Mouse (Mus musculus): ENCODE data around the gene Nags.

Gene Nags

DNA sequence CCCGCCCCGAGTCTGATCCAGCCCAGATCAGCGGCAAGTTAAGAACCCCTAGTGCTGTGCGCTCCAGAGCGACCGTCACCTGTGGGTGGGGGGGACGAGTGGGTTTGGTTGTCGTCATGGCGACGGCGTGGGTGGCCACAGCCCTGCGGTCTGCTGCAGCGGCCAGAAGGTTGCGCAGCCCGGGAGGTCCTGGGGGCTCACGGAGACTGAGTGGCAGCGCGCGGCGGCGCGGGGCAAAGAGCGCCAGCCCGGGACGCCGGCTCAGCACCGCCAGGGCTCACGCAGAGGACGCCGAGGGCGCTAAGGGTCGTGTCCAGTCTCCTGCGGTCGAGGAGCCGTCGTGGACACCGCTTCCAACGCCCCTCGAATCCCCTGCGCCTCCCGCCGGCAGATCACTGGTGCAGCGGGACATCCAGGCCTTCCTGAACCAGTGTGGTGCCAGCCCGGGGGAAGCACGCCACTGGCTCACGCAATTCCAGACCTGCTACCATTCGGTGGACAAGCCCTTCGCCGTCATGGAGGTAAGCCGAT is at the start of gene Nags:
TSS of gene Nags (plus strand) at position 43 of the 531 bp plus-strand sequence.
- in situ Hi-C loops (cut with MboI, MseI) = no loop called here

DNA sequence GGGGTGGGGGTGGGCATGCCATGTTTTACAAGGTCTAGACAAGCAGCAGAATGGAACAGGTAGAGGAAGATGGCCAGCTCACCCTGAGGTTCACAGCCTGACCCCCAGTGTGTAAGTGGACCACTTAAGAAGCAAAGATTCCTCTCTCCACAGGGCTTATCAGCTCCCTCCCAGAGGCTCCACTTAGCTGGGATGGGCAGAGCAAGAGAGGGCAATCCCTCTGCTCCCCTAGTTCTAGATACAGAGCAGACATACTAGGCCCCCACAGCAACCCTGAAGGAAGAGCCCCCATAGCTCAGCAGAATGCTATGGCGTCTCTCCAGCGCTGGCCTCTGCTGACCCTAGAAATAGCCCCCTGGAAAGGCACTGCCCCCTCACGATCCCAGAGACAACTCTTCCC is 49.6 kb upstream of the Nags start:
- in situ Hi-C loops (cut with MboI, MseI) = no loop called here

DNA sequence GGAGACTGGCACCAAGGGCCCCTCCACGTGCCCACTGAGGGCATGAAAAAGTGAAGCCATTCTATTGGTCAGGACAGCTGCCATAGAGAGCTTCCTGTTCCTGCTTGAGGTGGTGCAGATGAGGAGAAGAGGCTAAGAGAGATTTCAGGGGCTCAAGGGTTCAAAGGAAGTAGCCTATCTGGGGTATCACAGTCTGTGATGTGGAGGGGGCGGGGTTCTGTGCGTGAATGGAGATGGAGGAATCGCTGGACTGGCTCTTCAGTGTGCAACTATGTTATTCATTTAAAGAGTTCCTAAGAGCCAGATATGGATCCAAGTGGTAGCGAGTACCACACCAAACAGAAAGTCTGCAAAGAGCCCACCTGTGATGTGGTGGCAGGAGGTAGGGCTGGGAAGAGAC is 48.9 kb upstream of the Nags start:
- in situ Hi-C loops (cut with MboI, MseI) = no loop called here

DNA sequence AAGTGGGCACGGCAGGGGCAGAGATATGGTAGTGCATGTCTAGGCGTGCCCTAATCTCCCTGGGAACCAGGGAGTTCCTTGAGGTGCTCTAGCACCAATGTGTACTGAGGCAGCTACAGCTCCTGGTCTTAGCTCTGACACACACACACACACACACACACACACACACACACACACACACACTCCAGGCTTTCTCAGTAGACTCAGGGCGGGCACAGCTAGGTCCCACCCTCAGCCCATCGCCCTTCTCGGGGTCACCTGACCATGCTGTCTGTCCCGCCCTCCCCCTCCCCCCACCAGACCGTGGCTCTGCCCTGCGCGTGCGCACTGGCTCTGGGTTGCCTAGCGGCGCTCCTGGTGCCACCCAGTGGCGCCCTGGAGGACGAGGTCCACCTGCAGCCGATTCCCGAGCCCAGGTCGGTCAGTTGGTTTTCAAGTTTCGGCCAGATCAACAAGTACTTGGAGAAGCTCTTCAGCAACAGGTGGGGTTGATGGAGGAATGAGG is 48.4 kb upstream of the Nags start:
- in situ Hi-C loops (cut with MboI, MseI) = no loop called here

DNA sequence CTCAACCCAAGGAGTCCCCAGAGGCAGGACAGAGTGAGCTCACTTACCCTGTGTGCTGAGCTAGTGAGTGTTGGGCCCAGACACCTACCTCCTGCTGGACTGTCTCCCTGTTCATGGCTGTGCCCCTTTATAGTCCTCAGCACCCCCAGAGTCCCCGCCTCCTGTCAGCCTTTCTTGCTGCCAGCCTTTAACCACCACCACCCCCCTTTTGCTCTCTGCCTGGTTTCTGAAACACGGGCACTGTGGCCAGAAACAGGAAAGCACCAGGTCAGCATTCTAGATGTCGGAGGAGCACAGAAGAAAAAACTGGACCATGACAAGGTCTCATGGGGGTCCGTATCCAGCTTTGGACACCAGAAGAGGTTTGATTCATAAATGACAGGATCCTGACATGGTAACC is 44.1 kb upstream of the Nags start, which contains the start of gene Ppy:
TSS of gene Ppy (minus strand) at position 101 of the 400 bp plus-strand sequence.
- in situ Hi-C loops (cut with MboI, MseI) = no loop called here

DNA sequence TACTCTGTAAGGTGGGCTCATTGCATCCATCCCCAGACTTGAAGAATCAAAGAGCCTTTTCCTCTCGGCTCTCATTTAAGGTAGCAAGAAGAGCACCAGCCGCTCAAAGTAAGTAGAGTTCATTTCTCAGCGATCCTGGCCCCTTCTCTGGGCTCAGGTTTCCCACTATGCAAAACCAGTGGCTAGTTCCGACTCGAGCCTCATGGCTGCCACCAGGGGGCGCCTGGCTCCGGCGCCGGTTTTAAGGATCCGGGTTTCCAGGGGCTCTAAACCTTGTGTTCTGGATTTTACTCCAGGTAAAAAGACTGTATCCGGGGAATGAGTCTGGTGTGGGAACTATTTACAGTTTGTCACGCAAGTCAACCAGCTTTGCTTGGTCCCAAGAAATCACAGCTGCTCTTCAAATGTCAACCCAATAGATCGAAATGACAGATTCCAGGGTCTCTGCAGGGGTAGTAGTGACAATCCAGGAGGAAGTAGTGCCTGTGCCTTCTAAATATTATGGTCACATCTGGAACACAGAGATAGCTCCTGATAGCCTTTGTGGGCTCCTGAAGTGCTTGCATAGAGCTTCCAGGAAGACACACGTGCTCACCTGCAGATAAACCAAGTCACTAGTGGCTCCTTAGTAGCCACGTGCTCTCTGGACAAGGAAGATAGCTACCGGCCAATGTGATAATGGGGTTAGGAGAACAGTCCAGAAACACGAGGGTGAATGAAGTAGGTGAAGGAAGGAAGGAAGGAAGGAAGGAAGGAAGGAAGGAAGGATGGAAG is 42.6 kb upstream of the Nags start:
- in situ Hi-C loops (cut with MboI, MseI) = no loop called here

DNA sequence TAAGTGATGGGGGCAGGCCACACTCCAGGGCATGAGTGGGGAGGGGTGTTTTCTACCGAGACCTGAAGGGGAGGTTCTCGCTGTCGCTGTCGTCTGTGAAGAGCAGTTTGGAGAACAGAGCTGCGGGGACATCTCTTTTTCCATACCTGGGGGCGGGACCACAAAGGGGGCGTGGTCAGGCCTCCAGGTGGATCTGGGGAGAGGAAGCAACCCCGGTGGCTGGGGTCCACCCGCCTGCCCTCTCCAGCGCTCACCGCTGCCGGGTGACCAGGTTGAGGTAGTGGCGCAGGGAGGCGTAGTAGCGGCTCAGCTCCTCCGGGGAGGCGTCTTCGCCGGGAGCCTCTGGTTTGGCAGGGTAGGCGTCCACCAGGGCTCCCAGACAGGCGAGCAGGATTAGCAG is 38.4 kb upstream of the Nags start:
- in situ Hi-C loops (cut with MboI, MseI) = no loop called here

DNA sequence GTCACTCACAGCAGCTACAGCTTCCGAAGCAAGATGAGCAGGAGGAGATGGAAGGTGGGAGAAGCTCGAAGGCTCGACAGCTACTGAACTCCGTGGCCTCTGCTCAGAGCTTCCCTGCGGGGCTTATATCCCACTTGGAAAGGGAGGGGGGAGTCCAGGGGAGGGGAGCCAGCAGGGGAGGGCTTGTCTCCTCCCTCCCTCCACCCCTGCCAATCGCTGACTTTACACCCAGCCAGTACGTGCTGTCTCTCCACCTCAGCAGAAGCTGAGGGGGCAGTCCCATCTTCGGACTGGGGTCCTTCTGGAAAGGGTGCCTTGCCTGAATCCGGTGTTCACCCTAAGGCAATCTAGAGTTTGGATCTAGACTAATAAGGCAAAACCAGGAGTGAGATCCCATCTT is 37.6 kb upstream of the Nags start, which contains the start of gene Pyy:
TSS of gene Pyy (minus strand) at position 101 of the 400 bp plus-strand sequence.
- in situ Hi-C loops (cut with MboI, MseI) = no loop called here

DNA sequence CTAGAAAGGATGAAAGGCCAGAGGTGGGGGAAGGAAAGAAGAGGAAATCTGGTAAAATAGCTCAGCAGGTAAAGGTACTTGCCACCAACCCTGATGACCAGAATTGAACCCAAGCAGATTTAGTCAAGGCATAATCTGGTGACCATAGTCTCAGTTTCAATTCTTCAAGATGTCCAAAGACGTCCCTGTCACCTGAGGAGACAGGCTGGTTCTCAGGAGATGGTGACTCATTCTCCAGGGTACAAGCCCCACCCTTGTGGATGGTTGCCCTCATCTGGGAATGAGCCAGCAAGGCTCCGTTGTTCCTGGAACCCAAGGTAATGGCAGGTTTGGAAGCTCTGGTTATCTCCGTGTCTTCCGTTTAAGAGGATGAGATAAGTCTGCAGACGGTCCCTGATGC is 33.7 kb upstream of the Nags start:
- in situ Hi-C loops (cut with MboI, MseI) = no loop called here

DNA sequence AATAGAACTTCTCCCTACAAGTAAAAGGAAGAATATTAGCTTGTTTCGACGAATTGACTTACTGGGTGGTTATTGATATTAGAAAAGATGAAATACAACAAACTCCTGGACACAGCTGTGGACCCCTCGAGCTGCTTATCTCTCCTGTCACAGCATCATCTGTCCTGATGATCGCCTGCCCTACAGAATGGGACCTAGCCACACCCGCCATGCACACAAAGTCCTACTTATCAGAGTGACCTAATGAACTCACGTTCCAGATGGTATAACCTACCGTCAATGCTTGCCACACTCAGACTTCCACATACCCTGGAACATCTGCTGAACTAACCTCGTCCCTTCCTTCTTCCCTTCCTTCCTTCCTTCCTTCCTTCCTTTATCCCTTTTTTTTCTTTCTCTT is 29.1 kb upstream of the Nags start:
- in situ Hi-C loops (cut with MboI, MseI) = no loop called here

DNA sequence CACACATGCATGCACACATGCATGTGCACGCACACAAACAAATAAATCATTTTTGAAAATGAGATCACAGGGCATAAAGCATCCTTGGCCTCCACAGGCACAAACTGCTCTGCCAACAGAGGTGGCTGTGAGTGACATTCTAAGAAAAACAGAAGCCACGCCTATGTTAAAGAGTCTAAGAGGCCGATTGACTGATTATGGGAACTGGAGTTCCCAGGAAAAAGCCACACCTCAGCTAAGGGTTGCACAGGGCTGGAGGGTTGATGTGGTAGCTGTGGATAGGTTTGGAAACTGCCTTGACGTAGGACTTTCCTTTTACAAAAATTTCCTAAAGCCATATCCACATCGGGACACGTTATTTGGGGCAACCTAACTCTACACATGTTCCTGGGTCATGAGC is 27.9 kb upstream of the Nags start:
- in situ Hi-C loops (cut with MboI, MseI) = no loop called here

DNA sequence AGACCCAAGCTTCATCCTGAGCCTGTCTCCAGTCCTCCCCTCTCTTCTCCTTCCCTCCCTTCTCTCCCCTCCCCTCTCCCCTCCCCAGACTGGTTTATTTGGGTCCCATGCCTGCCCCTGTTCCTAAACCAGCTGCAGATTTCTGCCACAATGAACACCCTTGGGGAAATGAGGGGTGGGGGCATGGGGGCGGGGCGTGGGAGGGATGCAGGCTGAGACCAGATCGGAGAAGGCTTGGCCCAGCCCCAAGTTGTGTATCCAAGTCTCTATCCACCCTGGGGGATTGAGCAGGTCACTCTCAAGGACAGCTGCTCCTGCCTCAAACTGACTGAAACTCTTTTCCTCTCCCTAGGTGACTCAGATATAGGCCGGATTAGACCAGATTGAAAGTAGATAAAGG is 10.8 kb upstream of the Nags start:
- in situ Hi-C loops (cut with MboI, MseI) = no loop called here

DNA sequence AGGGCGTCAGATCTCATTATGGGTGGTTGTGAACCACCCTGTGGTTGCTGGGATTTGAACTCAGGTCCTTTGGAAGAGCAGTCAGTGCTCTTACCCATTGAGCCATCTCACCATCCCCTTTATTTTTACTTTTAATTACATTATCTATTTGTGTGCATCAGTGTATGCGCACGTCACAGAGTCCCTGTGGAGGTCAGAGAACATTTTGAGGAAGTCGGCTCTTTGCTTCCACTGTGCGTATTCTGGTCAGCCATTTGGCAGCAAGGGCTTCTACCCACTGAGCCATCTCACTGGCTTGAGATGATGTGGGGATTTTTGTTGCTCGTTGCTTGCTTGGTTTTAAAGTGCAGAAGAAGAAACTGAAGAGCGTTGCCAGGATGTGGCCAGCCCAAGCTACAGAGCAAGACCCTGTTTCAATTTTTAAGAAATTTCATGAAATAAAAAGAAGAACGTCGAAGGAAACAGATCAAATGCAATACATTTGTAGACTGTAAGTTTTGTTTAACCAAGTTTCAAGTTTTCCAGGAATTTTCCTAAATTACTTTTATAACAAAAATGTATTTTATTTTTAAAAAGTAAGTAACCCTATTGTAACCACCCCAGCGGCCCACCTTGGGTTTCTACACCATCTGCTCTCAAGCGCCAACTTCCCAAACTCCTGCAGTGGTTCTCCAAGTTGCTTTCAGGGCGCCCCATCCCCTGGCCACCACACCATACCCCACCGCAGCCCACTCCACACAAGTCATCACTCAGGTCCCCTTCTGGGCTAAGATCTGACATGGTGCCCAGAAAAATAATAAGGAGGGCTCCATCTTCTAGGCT is 7.5 kb upstream of the Nags start:
- in situ Hi-C loops (cut with MboI, MseI) = loop anchor here (5.0 kb wide), 1 partner anchor 76 kb away; no protein-coding TSS in a partner anchor

DNA sequence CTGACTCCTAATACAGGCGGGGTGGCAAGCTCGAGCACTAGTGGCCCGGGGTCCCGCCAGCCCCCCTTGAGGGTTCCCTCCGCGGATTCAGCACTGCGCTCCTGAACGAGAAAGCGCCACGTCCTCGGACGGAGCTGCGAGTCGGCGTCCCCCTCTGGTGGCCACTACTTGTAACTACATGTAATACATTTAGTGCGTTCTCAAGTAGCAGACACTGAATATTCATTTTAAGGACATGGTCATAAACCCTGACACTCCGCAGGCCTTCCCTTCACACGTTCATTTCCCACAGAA is 6.9 kb upstream of the Nags start:
- in situ Hi-C loops (cut with MboI, MseI) = loop anchor here (5.0 kb wide), 1 partner anchor 76 kb away; no protein-coding TSS in a partner anchor

DNA sequence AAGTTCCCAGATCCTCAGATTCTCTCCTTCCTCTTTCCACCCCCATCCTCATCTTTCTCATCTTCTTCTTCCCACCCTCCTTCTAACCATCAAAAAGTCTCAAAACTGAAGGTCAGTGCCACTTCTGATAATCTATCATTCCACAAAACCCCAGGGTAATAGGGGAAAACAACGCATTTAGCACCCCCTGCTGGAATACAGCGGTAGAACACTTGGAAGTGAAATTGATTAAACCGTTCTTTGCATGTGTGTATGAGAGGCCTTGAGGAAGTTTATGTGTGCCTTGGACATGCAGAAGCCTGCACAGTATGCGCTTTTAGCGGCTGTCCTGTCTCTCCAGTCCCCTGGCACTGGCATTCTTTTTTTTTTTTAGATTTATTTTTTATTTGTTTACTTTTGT is 4.8 kb upstream of the Nags start:
- in situ Hi-C loops (cut with MboI, MseI) = no loop called here

DNA sequence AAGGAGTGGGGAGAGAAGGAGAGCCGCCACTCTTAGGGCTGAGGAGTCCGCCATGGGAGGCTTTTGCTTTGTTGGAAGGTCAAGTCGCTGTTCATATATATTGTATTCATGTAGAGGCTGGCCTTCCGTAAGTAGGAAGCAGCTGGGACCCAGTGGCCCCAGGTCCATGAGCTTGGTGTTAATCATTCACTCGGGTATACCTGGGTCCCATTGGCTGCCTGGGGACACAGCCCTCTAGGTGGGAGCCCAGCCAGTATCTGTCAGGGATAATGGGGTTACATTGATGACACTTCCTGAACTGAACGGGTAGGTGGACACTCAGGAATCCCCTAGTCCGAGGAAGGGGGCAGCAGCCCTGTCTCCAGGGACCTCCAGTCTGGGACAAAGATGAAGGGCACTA is 3.0 kb upstream of the Nags start:
- in situ Hi-C loops (cut with MboI, MseI) = no loop called here

DNA sequence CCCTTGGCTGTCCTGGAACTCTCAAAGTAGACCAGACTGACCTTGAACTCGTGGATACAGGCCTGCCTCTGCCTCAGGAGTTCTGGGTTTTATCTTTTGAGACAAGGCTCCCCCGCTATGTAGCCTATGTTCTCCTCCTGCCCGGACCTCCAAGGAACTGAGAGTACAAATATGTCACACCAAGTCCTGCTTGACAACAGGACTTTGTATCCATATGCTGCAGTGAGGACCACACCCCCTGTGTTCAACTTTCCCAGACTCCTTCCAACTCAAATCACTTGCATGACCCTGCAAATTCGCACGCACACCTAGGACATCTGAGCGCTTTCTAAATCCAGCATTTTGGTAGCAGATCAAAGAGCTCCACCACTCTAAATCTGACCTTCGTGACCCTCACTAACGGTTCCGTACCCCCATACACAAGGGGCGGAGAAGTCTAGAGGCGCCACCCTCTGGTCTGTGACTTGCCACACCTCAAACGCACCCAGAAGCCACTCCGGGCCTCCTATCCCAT is 299 bp upstream of the Nags start:
- in situ Hi-C loops (cut with MboI, MseI) = no loop called here

DNA sequence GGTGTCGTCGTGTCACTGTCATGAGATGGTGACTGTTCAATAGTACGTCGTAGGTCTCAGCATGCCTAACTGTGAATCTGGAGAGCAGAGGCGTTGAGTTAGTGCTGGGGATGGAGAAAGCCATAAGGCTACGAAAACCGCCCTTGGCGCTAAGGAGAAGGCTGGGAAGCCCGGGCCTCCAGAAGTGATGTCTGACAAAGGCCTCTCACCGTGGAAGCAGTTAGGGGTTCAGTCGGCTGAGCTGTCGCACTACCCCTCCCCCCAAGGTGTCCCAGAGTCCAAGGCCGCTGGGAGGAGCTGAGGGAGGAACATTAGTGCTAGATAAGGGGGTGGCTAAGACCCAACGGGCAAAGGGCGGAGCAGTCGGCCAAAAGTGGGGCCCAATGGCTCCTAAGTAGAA is 692 bp downstream of the Nags start:
- in situ Hi-C loops (cut with MboI, MseI) = no loop called here

DNA sequence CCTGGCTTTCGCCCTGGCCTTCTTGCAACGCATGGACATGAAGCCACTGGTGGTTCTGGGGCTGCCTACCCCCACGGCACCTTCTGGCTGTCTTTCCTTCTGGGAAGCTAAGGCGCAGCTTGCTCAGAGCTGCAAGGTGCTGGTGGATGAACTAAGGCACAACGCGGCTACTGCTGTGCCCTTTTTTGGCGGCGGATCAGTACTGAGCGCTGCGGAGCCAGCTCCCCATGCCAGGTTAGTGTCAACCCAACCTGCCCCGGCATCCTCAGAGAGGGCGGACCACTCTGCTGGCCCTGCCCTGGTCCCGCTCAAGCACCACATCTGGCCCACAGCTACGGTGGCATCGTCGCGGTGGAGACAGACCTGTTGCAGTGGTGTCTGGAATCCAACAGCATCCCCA is 1.2 kb downstream of the Nags start:
- in situ Hi-C loops (cut with MboI, MseI) = no loop called here

DNA sequence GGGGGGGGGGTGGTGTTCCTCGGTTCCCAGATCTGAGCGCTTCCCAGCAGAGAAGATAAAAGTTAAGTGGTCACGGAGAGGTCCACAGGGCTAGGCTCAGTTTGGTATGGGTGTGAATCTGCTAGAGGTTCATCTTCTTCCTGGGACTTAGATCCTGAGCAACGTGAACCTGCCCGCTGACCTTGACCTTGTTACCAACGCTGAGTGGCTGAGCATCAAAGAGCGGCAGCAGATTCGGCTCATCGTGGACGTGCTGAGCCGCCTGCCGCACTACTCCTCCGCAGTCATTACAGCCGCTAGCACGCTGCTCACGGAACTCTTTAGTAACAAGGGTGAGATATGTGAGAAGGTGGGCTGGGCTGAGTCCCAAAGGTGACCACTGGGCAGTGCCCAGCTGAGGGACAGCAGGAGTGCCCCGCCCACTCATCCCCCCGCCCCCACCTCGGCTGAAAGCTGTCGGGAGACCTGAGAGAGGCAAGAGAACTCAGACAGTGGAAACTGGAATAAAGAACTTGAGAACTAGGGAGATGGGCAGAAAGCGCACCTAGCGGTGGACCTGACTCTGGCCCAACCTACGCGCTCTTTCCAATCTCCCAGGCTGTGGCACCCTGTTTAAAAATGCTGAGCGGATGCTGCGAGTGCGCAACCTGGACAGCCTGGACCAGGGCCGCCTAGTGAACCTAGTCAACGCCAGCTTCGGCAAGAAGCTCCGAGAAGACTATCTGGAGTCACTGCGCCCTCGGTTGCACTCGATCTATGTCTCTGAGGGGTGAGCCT is 2.1 kb downstream of the Nags start:
- in situ Hi-C loops (cut with MboI, MseI) = no loop called here

DNA sequence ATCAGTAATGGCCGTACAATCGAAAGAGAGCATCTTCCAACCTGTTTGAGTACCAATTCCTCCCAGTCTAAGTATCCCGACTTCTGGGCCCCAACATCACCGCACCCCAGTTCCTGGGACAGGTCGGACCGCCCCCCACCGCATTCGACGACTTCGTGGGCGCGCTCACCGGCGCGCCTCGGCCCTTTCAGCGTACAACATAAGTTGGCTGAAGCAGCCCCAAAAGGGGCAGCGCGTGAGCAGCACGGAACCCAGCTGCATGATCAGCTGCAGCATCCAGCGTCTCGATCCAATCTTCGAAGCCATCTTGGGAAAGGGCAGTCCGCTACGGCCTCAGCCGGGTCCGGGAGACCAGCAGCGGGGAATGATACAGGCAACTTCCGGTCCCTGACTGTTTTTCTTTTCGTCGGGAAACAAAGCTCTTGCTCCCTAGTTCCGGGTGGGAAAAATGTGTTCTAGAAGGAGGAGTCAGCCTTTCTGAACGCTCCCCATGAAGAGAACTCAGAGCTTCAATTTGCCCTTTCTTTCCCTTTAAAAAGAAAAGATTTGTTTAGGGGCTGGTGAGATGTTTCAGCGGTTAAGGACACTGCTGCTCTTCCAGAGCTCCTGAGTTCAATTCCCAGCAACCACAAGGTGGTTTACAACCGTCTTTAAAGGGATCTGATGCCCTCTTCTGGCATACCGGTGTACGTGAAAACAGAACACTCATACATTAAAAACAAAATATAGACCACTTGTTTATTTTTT is 10.9 kb downstream of the Nags start, which contains the start of gene Tmem101:
TSS of gene Tmem101 (minus strand) at position 366 of the 747 bp plus-strand sequence.
- in situ Hi-C loops (cut with MboI, MseI) = no loop called here
